Mouse (Mus musculus): ENCODE data around the gene Dusp8.

- TF ChIP-seq POLR2A (IDR thresholded peaks at IDR 0.05; ENCODE audit: low read depth, low read length) (no peak), CTCF (IDR thresholded peaks at IDR 0.05; ENCODE audit: extremely low read depth, insufficient read length, insufficient replicate concordance, low read depth, low read length) (no peak)
Measured at GRCm38 (mm10) chr7:142128843-142129242, 33.2 kb upstream of the Dusp8 start.

All from small intestine, adult 2 months (tissue).